Mouse (Mus musculus): ENCODE measurements around the gene Brix1.

Gene Brix1

GRCm38 (mm10) chr15:10485484-10486364 lies at the start of gene Brix1, which contains the start of gene Rad1:
Gene Brix1 (minus strand): TSS chr15:10485947.
Gene Rad1 (plus strand): TSS chr15:10486018.
- under 1% methylated on average over 58 of the region's 58 CpGs for WGBS

GRCm38 (mm10) chr15:10534591-10534990 lies 48.8 kb upstream of the Brix1 start:
- 96% methylated on average over 5 of the region's 5 CpGs for WGBS

GRCm38 (mm10) chr15:10533361-10533760 lies 47.6 kb upstream of the Brix1 start:
- 69% methylated on average over 10 of the region's 10 CpGs for WGBS

GRCm38 (mm10) chr15:10531352-10531751 lies 45.6 kb upstream of the Brix1 start:
- WGBS, result 92% methylated on average over 4 of the region's 4 CpGs

- 77% methylated on average over 1 of the region's 1 CpGs for WGBS
Measured at GRCm38 (mm10) chr15:10525896-10526295, 40.1 kb upstream of the Brix1 start.

GRCm38 (mm10) chr15:10515166-10515565 lies 29.4 kb upstream of the Brix1 start:
- 74% methylated on average over 7 of the region's 7 CpGs for WGBS

GRCm38 (mm10) chr15:10506099-10506498 lies 20.4 kb upstream of the Brix1 start:
- WGBS, result 61% methylated on average over 11 of the region's 11 CpGs

- WGBS, result 56% methylated on average over 11 of the region's 11 CpGs
Measured at GRCm38 (mm10) chr15:10500838-10501719, 15.3 kb upstream of the Brix1 start.

GRCm38 (mm10) chr15:10500035-10500434 lies 14.3 kb upstream of the Brix1 start:
- WGBS, result 78% methylated on average over 5 of the region's 5 CpGs

GRCm38 (mm10) chr15:10499593-10499992 lies 13.8 kb upstream of the Brix1 start:
- WGBS, result 76% methylated on average over 5 of the region's 5 CpGs

- 98% methylated on average over 1 of the region's 1 CpGs for WGBS
Measured at GRCm38 (mm10) chr15:10496696-10497095, 10.9 kb upstream of the Brix1 start.

GRCm38 (mm10) chr15:10495944-10496343 lies 10.2 kb upstream of the Brix1 start:
- 94% methylated on average over 11 of the region's 11 CpGs for WGBS

- 66% methylated on average over 5 of the region's 5 CpGs for WGBS
Measured at GRCm38 (mm10) chr15:10490101-10490500, 4.4 kb upstream of the Brix1 start.

GRCm38 (mm10) chr15:10487246-10487645 lies 1.5 kb upstream of the Brix1 start:
- WGBS, result 46% methylated on average over 2 of the region's 2 CpGs

GRCm38 (mm10) chr15:10486365-10486839 lies 655 bp upstream of the Brix1 start:
- 1% methylated on average over 18 of the region's 18 CpGs for WGBS

- WGBS, result 10% methylated on average over 3 of the region's 3 CpGs
Measured at GRCm38 (mm10) chr15:10470941-10471340, 14.8 kb downstream of the Brix1 start.

- WGBS, result 1% methylated on average over 86 of the region's 87 CpGs
Measured at GRCm38 (mm10) chr15:10470151-10470831, 15.5 kb downstream of the Brix1 start, which contains the start of gene Dnajc21. Gene Dnajc21 (minus strand): TSS chr15:10470516.

- under 1% methylated on average over 40 of the region's 40 CpGs for WGBS
Measured at GRCm38 (mm10) chr15:10469641-10470150, 16.1 kb downstream of the Brix1 start.

GRCm38 (mm10) chr15:10468761-10469160 lies 17.0 kb downstream of the Brix1 start:
- 65% methylated on average over 3 of the region's 3 CpGs for WGBS

GRCm38 (mm10) chr15:10464678-10465077 lies 21.1 kb downstream of the Brix1 start:
- 91% methylated on average over 3 of the region's 3 CpGs for WGBS

- WGBS, result 64% methylated on average over 5 of the region's 5 CpGs
Measured at GRCm38 (mm10) chr15:10463555-10463954, 22.2 kb downstream of the Brix1 start.
